Comparison of ENCODE assay signal across 13 mouse cellular contexts in the genomic region with DNA sequence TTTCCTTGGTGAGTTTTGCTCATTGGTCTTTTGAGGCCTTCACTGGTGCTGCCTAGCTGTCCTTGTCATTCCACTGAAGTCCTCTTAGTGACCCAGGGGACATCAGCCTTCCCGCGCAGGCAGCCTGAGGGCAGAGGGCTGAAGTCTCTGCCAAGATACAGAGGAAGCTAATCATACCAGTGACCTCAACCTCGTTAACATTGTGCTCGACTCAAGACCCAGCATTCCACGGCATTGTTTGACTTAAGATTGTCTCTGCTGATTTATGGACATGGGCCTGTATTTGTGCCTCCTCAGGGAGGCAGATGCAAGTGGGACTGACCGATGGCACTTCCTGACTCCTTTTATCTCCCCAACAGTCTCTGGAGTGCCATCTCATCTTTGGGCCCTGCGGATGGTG. TPM values are rescaled to one million over a fixed set of nuclear protein-coding genes. Genes with fewer than 3 reads are reported as not detected.
DNase-seq lines count a peak whose midpoint lies in the region; ATAC-seq and TF ChIP-seq lines count a peak whose summit lies in the region.
"Had no signal": no experiment of that assay in that cellular context is flagged by ENCODE, and none has a peak within 500 bp of the region (broad histone marks: within the 10 kb centered on the region; RNA-seq: fewer than 3 reads in every experiment).

No protein-coding gene starts in this region.

- no peak for TF ChIP-seq CTCF in liver, adult 2 months (IDR thresholded peaks at IDR 0.05; ENCODE audit: low read depth, low read length)

- no peaks in the 10 kb centered on the region for H3K27me3 ChIP-seq in liver, adult 2 months (ENCODE audit: control insufficient read depth, insufficient read depth, low read length)
- H3K27me3 ChIP-seq in embryonic facial prominence, embryonic 14.5 days (replicated peaks; ENCODE audit: control insufficient read depth, insufficient read depth, low read length) = no peaks in the 10 kb centered on the region
- H3K27me3 ChIP-seq in kidney, embryonic 15.5 days = no peaks in the 10 kb centered on the region
- H3K27me3 ChIP-seq in hindbrain, embryonic 16.5 days (replicated peaks; ENCODE audit: control insufficient read depth, insufficient read depth, low read length) = peaks cover 14% of the 10 kb centered on the region

- no peak overlapping the region for H3K9ac ChIP-seq in liver, adult 2 months (ENCODE audit: low read depth, low read length)
- H3K9ac ChIP-seq in embryonic facial prominence, embryonic 14.5 days (ENCODE audit: low read depth, low read length) = no peak overlapping the region
- 0 out of 2 replicates have a peak overlapping the region, but pooled peaks have one; percentile 9 for H3K9ac ChIP-seq in kidney, embryonic 15.5 days
- no peak overlapping the region for H3K9ac ChIP-seq in hindbrain, embryonic 16.5 days (ENCODE audit: low read depth, low read length)
- H3K9ac ChIP-seq: hindbrain, embryonic 12.5 days; midbrain, embryonic 13.5 days had no signal

- 73% methylated on average over 7 of the region's 7 CpGs for WGBS in liver, adult 2 months
- 34% methylated on average over 7 of the region's 7 CpGs for WGBS in embryonic facial prominence, embryonic 14.5 days
- WGBS in kidney, embryonic 15.5 days = 18% methylated on average over 7 of the region's 7 CpGs
- WGBS in hindbrain, embryonic 16.5 days = 35% methylated on average over 7 of the region's 7 CpGs

- ATAC-seq in embryonic facial prominence, embryonic 14.5 days (ENCODE audit: low read depth) = no peak
- no peak for ATAC-seq in kidney, embryonic 15.5 days (replicated peaks; ENCODE audit: low FRiP score)
- ATAC-seq in hindbrain, embryonic 16.5 days = no peak
- ATAC-seq: activated CD4-positive, CD25-positive, alpha-beta regulatory T cell, adult 4 months; midbrain, embryonic 13.5 days had no signal

- H3K4me3 ChIP-seq in liver, adult 2 months (ENCODE audit: insufficient read depth, low read depth, low read length) = no peak overlapping the region
- no peak overlapping the region for H3K4me3 ChIP-seq in embryonic facial prominence, embryonic 14.5 days (ENCODE audit: low read depth, low read length)
- H3K4me3 ChIP-seq in kidney, embryonic 15.5 days (replicated peaks) = no peak overlapping the region
- H3K4me3 ChIP-seq in hindbrain, embryonic 16.5 days (ENCODE audit: low read length) = no peak overlapping the region
- H3K4me3 ChIP-seq: forebrain, embryonic 10.5 days; hindbrain, embryonic 12.5 days; midbrain, embryonic 13.5 days had no signal

- no peaks in the 10 kb centered on the region for H3K36me3 ChIP-seq in liver, adult 2 months (ENCODE audit: control insufficient read depth, insufficient read depth, low read length)
- no peaks in the 10 kb centered on the region for H3K36me3 ChIP-seq in embryonic facial prominence, embryonic 14.5 days (ENCODE audit: control insufficient read depth, insufficient read depth, low read length)
- peaks cover 6% of the 10 kb centered on the region; the same call in 1 of the 2 replicates for H3K36me3 ChIP-seq in kidney, embryonic 15.5 days
- H3K36me3 ChIP-seq in hindbrain, embryonic 16.5 days (ENCODE audit: control insufficient read depth, insufficient read depth, low read length) = no peaks in the 10 kb centered on the region
- H3K36me3 ChIP-seq: hindbrain, embryonic 12.5 days; midbrain, embryonic 13.5 days had no signal

- no peak overlapping the region for H3K4me2 ChIP-seq in embryonic facial prominence, embryonic 14.5 days (ENCODE audit: low read depth, low read length)
- peak overlapping the region; percentile 24; the same call in 1 of the 2 replicates for H3K4me2 ChIP-seq in kidney, embryonic 15.5 days
- no peak overlapping the region for H3K4me2 ChIP-seq in hindbrain, embryonic 16.5 days (ENCODE audit: low read length)
- H3K4me2 ChIP-seq: hindbrain, embryonic 12.5 days; midbrain, embryonic 13.5 days had no signal

- H3K4me1 ChIP-seq in liver, adult 2 months (ENCODE audit: control insufficient read depth, insufficient read depth, low read length) = peaks cover 2% of the 10 kb centered on the region; the same call in 1 of the 2 replicates
- H3K4me1 ChIP-seq in embryonic facial prominence, embryonic 14.5 days (ENCODE audit: control insufficient read depth, insufficient read depth, low read length) = peaks cover 46% of the 10 kb centered on the region
- H3K4me1 ChIP-seq in kidney, embryonic 15.5 days = peaks cover 92% of the 10 kb centered on the region
- peaks cover 7% of the 10 kb centered on the region for H3K4me1 ChIP-seq in hindbrain, embryonic 16.5 days (ENCODE audit: control insufficient read depth, insufficient read depth, low read depth, low read length)

- H3K27ac ChIP-seq in liver, adult 2 months (replicated peaks; ENCODE audit: insufficient read depth, low read depth, low read length) = peak overlapping the region; percentile 15; the same call in 1 of the 2 replicates
- 0 out of 2 replicates have a peak overlapping the region, but pooled peaks have one; percentile 11 for H3K27ac ChIP-seq in embryonic facial prominence, embryonic 14.5 days (replicated peaks; ENCODE audit: low read depth, low read length)
- H3K27ac ChIP-seq in kidney, embryonic 15.5 days = peak overlapping the region; percentile 85
- no peak overlapping the region for H3K27ac ChIP-seq in hindbrain, embryonic 16.5 days (ENCODE audit: low read depth, low read length)
- H3K27ac ChIP-seq: hindbrain, embryonic 12.5 days; midbrain, embryonic 13.5 days had no signal

- no peaks in the 10 kb centered on the region for H3K9me3 ChIP-seq in embryonic facial prominence, embryonic 14.5 days (ENCODE audit: control insufficient read depth, low read length)
- H3K9me3 ChIP-seq in kidney, embryonic 15.5 days (replicated peaks) = 0 out of 2 replicates have a peak, but pooled peaks cover 4% of the 10 kb centered on the region
- H3K9me3 ChIP-seq in hindbrain, embryonic 16.5 days (ENCODE audit: control insufficient read depth, low read length) = no peaks in the 10 kb centered on the region
- H3K9me3 ChIP-seq: forebrain, embryonic 10.5 days; hindbrain, embryonic 12.5 days; midbrain, embryonic 13.5 days had no signal

- no peak for TF ChIP-seq POLR2A in liver, adult 2 months (IDR thresholded peaks at IDR 0.05; ENCODE audit: extremely low read depth, insufficient read depth, low read length)

- DNase-seq in liver, adult 2 months (ENCODE audit: extremely low read depth, low read depth, low spot score) = peak; percentile 44
- no peak for DNase-seq in liver
- no peak for DNase-seq in embryonic facial prominence, embryonic 14.5 days (ENCODE audit: low spot score)
- DNase-seq in lung, postnatal 36 days = peak; percentile 67
- no peak for DNase-seq in frontal cortex, postnatal 25 days (ENCODE audit: low spot score in 2 of 2)
- DNase-seq in gastrocnemius, adult 18-20 months (ENCODE audit: low spot score) = no peak
- DNase-seq: cerebellum, adult 9-10 months had no signal

- H3K79me2 ChIP-seq in liver, adult 2 months (ENCODE audit: control insufficient read depth, insufficient read depth, low read length) = no peaks in the 10 kb centered on the region

RNA-seq across cellular contexts. Expression of a gene that starts 7.0 kb away (rescaled TPM):
- 8.7 and 8.9 TPM in 2 replicates for total RNA-seq in liver, adult 2 months (2014; rRNA removed)
- polyA plus RNA-seq in liver, adult 2 months (2012; rRNA removed) = 3.0 and 4.1 TPM in 2 replicates
- polyA plus RNA-seq in embryonic facial prominence, embryonic 14.5 days (2014; fragmentation: Nextera tagmentation; extraction: Ambion mirVana) = 81.8 and 91.3 TPM in 2 replicates
- polyA plus RNA-seq in kidney, embryonic 15.5 days (2015; fragmentation: Nextera tagmentation; extraction: Ambion mirVana) = 87.7 and 89.1 TPM in 2 replicates
- 21.0 and 21.6 TPM in 2 replicates for polyA plus RNA-seq in hindbrain, embryonic 16.5 days (2015; fragmentation: Nextera tagmentation; extraction: Ambion mirVana)
- 1 to 10 TPM; 1.5 to 4.6 TPM for total RNA-seq in gastrocnemius, adult 18-20 months (2021)
- polyA plus RNA-seq: activated CD4-positive, CD25-positive, alpha-beta regulatory T cell, adult 4 months had no signal

Comparison
In these comparisons a context has a peak if more than half of its experiments do, and no peak if none do; other contexts are left out.
1. DNase-seq: peak in liver, adult 2 months (single experiment) and lung, postnatal 36 days (single experiment); none in liver (single experiment), embryonic facial prominence, embryonic 14.5 days (single experiment), frontal cortex, postnatal 25 days (0 of 2) and gastrocnemius, adult 18-20 months (single experiment).